Mouse (Mus musculus): ENCODE results near the gene Zfp626. TPM values are rescaled to one million over a fixed set of nuclear protein-coding genes. Genes with fewer than 3 reads are reported as not detected.
A peak's percentile ranks its signal among the peaks of the same experiment; 100 is the strongest.
"Not testable (repeated sequence)": the region's sequence is repeated elsewhere in the genome, so short reads cannot be mapped to it uniquely, and the experiment has no call there.

Zfp626 gene
- 0.89 and 1.0 TPM in 2 replicates for polyA plus RNA-seq (2016; fragmentation: Nextera tagmentation; extraction: Ambion mirVana)

- H3K27me3 ChIP-seq (replicated peaks); H3K27ac ChIP-seq; ATAC-seq; H3K9ac ChIP-seq; H3K9me3 ChIP-seq (replicated peaks): not testable (repeated sequence)
- H3K4me2 ChIP-seq, result peak within 1 kb of the TSS; percentile 84; the same call in 1 of the 2 replicates
- peaks cover 51% of the 10 kb centered on the region for H3K36me3 ChIP-seq
- 0 out of 2 replicates have a peak within 1 kb of the TSS, but pooled peaks have one; percentile 74 for H3K4me3 ChIP-seq
- H3K4me1 ChIP-seq, result peaks cover 17% of the 10 kb centered on the region
- WGBS (ENCODE audit: insufficient replicate concordance), result 77% methylated on average over 3 of the region's 3 CpGs
Observed at GRCm38 (mm10) chr7:27806896-27807295, at the start of gene Zfp626. Gene Zfp626, plus strand, starts transcription at chr7:27807196.

- H3K4me2 ChIP-seq, result peak overlapping the region; percentile 58
- H3K4me1 ChIP-seq, result no peaks in the 10 kb centered on the region
- peak overlapping the region; percentile 33 for H3K9ac ChIP-seq
- 9% methylated on average over 17 of the region's 17 CpGs for WGBS (ENCODE audit: insufficient replicate concordance)
- no peak overlapping the region for H3K27ac ChIP-seq
- H3K4me3 ChIP-seq, result peak overlapping the region; percentile 25
- ATAC-seq, result no peak
- H3K36me3 ChIP-seq, result no peaks in the 10 kb centered on the region
- H3K27me3 ChIP-seq (replicated peaks), result no peaks in the 10 kb centered on the region
- H3K9me3 ChIP-seq (replicated peaks), result no peaks in the 10 kb centered on the region
Observed at GRCm38 (mm10) chr7:27765176-27765886, 41.7 kb upstream of the Zfp626 start.

- Histone ChIP-seq H3K4me2 (no peak overlapping the region), H3K27me3 (replicated peaks) (no peaks in the 10 kb centered on the region), H3K4me3 (no peak overlapping the region), H3K4me1 (no peaks in the 10 kb centered on the region), H3K36me3 (no peaks in the 10 kb centered on the region), H3K9me3 (replicated peaks) (peaks cover 11% of the 10 kb centered on the region; the same call in 1 of the 2 replicates), H3K9ac (no peak overlapping the region), H3K27ac (no peak overlapping the region)
- ATAC-seq, result no peak
- WGBS (ENCODE audit: insufficient replicate concordance), result 61% methylated on average over 5 of the region's 5 CpGs
Observed at GRCm38 (mm10) chr7:27789306-27789705, 17.7 kb upstream of the Zfp626 start.

GRCm38 (mm10) chr7:27793865-27794264 is 13.1 kb upstream of the Zfp626 start:
- H3K36me3 ChIP-seq; H3K9me3 ChIP-seq (replicated peaks); H3K9ac ChIP-seq; H3K4me1 ChIP-seq; H3K4me3 ChIP-seq; H3K4me2 ChIP-seq; H3K27ac ChIP-seq; ATAC-seq; H3K27me3 ChIP-seq (replicated peaks): not testable (repeated sequence)
- WGBS (ENCODE audit: insufficient replicate concordance), result 59% methylated on average over 3 of the region's 3 CpGs

- 0 out of 2 replicates have a peak, but pooled peaks cover 6% of the 10 kb centered on the region for H3K4me1 ChIP-seq
- no peak overlapping the region for H3K4me3 ChIP-seq
- no peaks in the 10 kb centered on the region for H3K27me3 ChIP-seq (replicated peaks)
- no peaks in the 10 kb centered on the region for H3K36me3 ChIP-seq
- no peak overlapping the region for H3K27ac ChIP-seq
- ATAC-seq, result no peak
- peaks cover 5% of the 10 kb centered on the region; the same call in 1 of the 2 replicates for H3K9me3 ChIP-seq (replicated peaks)
- H3K4me2 ChIP-seq, result no peak overlapping the region
- no peak overlapping the region for H3K9ac ChIP-seq
Observed at GRCm38 (mm10) chr7:27794566-27794965, 12.4 kb upstream of the Zfp626 start.

- Histone ChIP-seq H3K9me3 (replicated peaks) (peaks cover 5% of the 10 kb centered on the region; the same call in 1 of the 2 replicates), H3K4me1 (0 out of 2 replicates have a peak, but pooled peaks cover 6% of the 10 kb centered on the region), H3K9ac (no peak overlapping the region), H3K36me3 (no peaks in the 10 kb centered on the region), H3K4me3 (no peak overlapping the region), H3K27me3 (replicated peaks) (no peaks in the 10 kb centered on the region), H3K4me2 (peak overlapping the region; percentile 14; the same call in 1 of the 2 replicates), H3K27ac (no peak overlapping the region)
- 38% methylated on average over 7 of the region's 8 CpGs for WGBS (ENCODE audit: insufficient replicate concordance)
- no peak for ATAC-seq
Observed at GRCm38 (mm10) chr7:27797906-27798811, 8.8 kb upstream of the Zfp626 start.

- Histone ChIP-seq H3K4me1 (peaks cover 22% of the 10 kb centered on the region), H3K4me2 (no peak overlapping the region), H3K9ac (no peak overlapping the region), H3K4me3 (no peak overlapping the region), H3K9me3 (replicated peaks) (peaks cover 5% of the 10 kb centered on the region; the same call in 1 of the 2 replicates), H3K27ac (no peak overlapping the region), H3K36me3 (peaks cover 3% of the 10 kb centered on the region; the same call in 1 of the 2 replicates), H3K27me3 (replicated peaks) (no peaks in the 10 kb centered on the region)
- no peak for ATAC-seq
- WGBS (ENCODE audit: insufficient replicate concordance), result 55% methylated on average over 2 of the region's 2 CpGs
Observed at GRCm38 (mm10) chr7:27801137-27801536, 5.9 kb upstream of the Zfp626 start.

GRCm38 (mm10) chr7:27802986-27803385 is 4.0 kb upstream of the Zfp626 start:
- H3K27me3 ChIP-seq (replicated peaks), result no peaks in the 10 kb centered on the region
- H3K4me1 ChIP-seq, result peaks cover 23% of the 10 kb centered on the region
- WGBS (ENCODE audit: insufficient replicate concordance), result 78% methylated on average over 5 of the region's 5 CpGs
- peaks cover 13% of the 10 kb centered on the region for H3K36me3 ChIP-seq
- no peak for ATAC-seq
- H3K4me3 ChIP-seq, result no peak overlapping the region
- H3K4me2 ChIP-seq, result no peak overlapping the region
- no peak overlapping the region for H3K27ac ChIP-seq
- H3K9ac ChIP-seq, result no peak overlapping the region
- no peaks in the 10 kb centered on the region for H3K9me3 ChIP-seq (replicated peaks)

- WGBS (ENCODE audit: insufficient replicate concordance), result under 1% methylated on average over 25 of the region's 25 CpGs
- Histone ChIP-seq H3K4me1 (peaks cover 17% of the 10 kb centered on the region), H3K9me3 (replicated peaks) (no peaks in the 10 kb centered on the region), H3K27me3 (replicated peaks) (no peaks in the 10 kb centered on the region), H3K4me2 (peak overlapping the region; percentile 84), H3K9ac (peak overlapping the region; percentile 80), H3K27ac (peak overlapping the region; percentile 70), H3K4me3 (peak overlapping the region; percentile 74), H3K36me3 (peaks cover 27% of the 10 kb centered on the region)
- ATAC-seq, result peak; percentile 86
Observed at GRCm38 (mm10) chr7:27804297-27805030, 2.5 kb upstream of the Zfp626 start.

- not testable (repeated sequence) for H3K4me2 ChIP-seq; H3K9ac ChIP-seq; H3K27ac ChIP-seq; ATAC-seq; H3K27me3 ChIP-seq (replicated peaks); H3K4me3 ChIP-seq; H3K9me3 ChIP-seq (replicated peaks)
- WGBS (ENCODE audit: insufficient replicate concordance), result 71% methylated on average over 7 of the region's 7 CpGs
- H3K4me1 ChIP-seq, result peaks cover 17% of the 10 kb centered on the region
- H3K36me3 ChIP-seq, result peaks cover 55% of the 10 kb centered on the region
Observed at GRCm38 (mm10) chr7:27807305-27807704, 309 bp downstream of the Zfp626 start.

GRCm38 (mm10) chr7:27818526-27819110 is 11.6 kb downstream of the Zfp626 start:
- no peak overlapping the region for H3K4me3 ChIP-seq
- no peaks in the 10 kb centered on the region for H3K9me3 ChIP-seq (replicated peaks)
- H3K36me3 ChIP-seq, result peaks cover 49% of the 10 kb centered on the region
- no peaks in the 10 kb centered on the region for H3K4me1 ChIP-seq
- H3K9ac ChIP-seq, result no peak overlapping the region
- H3K27me3 ChIP-seq (replicated peaks), result no peaks in the 10 kb centered on the region
- 85% methylated on average over 7 of the region's 7 CpGs for WGBS (ENCODE audit: insufficient replicate concordance)
- ATAC-seq, result no peak
- H3K27ac ChIP-seq, result no peak overlapping the region
- H3K4me2 ChIP-seq, result no peak overlapping the region
